Mouse (Mus musculus) liver, embryonic 16.5 days (tissue): ENCODE results near the gene Fmnl1. TPM values are rescaled to one million over a fixed set of nuclear protein-coding genes. Genes with fewer than 3 reads are reported as not detected.
"Not testable (repeated sequence)": the region's sequence is repeated elsewhere in the genome, so short reads cannot be mapped to it uniquely, and the experiment has no call there.

ENCODE experiments used
- ATAC-seq: fragments of 200-750 bp; cut with Nextera tagmentation; 2 replicates; pipeline ENCODE4 v1.8.0; 2017; ENCODE audit warnings: low read depth, mild to moderate bottlenecking, moderate number of reproducible peaks, moderate library complexity
- H3K27ac ChIP-seq: fragments of 300-500 bp; sonication (generic); 2 replicates; pipeline ENCODE4 v1.5.1; 2014; ENCODE audit warnings: mild to moderate bottlenecking, low read length
- H3K27me3 ChIP-seq: fragments of 300-500 bp; sonication (generic); 2 replicates; pipeline ENCODE4 v1.6.1; 2014; ENCODE audit warnings: low read depth, low read length, mixed read lengths; ENCODE audit not compliant: control insufficient read depth, insufficient read depth
- H3K36me3 ChIP-seq: fragments of 300-500 bp; sonication (generic); 2 replicates; pipeline ENCODE4 v1.6.1; 2014; ENCODE audit warnings: mild to moderate bottlenecking; ENCODE audit not compliant: control insufficient read depth, insufficient read depth
- H3K4me1 ChIP-seq: fragments of 300-500 bp; sonication (generic); 2 replicates; pipeline ENCODE4 v1.6.1; 2014; ENCODE audit warnings: low read depth, low read length, mixed read lengths; ENCODE audit not compliant: control insufficient read depth
- H3K4me2 ChIP-seq: fragments of 300-500 bp; sonication (generic); 2 replicates; pipeline ENCODE4 v1.6.1; 2014; ENCODE audit warnings: low read depth, low read length, mixed read lengths
- H3K4me3 ChIP-seq: fragments of 300-500 bp; sonication (generic); 2 replicates; pipeline ENCODE4 v1.5.1; 2014; ENCODE audit warnings: low read depth, mild to moderate bottlenecking, low read length
- H3K9ac ChIP-seq: fragments of 300-500 bp; sonication (generic); 2 replicates; pipeline ENCODE4 v1.6.1; 2014; ENCODE audit warnings: low read depth, low read length
- H3K9me3 ChIP-seq: fragments of 300-500 bp; sonication (generic); replicated peaks from 2 replicates; pipeline ENCODE4 v1.6.1; 2016; ENCODE audit warnings: low read length; ENCODE audit not compliant: control insufficient read depth
- WGBS: fragments of 180-500 bp; shearing (Covaris S2); extraction: QIAGEN DNeasy Blood & Tissue Kit; methylation state at CpG from one replicate; pipeline ENCODE4 v1.1.7; 2014; ENCODE audit not compliant: insufficient replicate concordance; 5-methylcytosine and 5-hydroxymethylcytosine counted together
- polyA plus RNA-seq: library from polyadenylated mRNA; unstranded; fragments of >200 nt; fragmentation: Nextera tagmentation; extraction: Ambion mirVana; gene quantifications from 2 replicates; pipeline ENCODE4 v1.2.1, GENCODE M21; 2015

Fmnl1 gene
- polyA plus RNA-seq, 1 experiment from 2014 or later: 6.3 TPM

GRCm38 (mm10) chr11:103221437-103221836 is 50.5 kb downstream of the Fmnl1 start:
- no peak for ATAC-seq
- Histone ChIP-seq H3K9ac (no peak overlapping the region), H3K4me2 (no peak overlapping the region), H3K4me3 (no peak overlapping the region), H3K27ac (no peak overlapping the region), H3K9me3 (no peaks in the 10 kb centered on the region), H3K27me3 (no peaks in the 10 kb centered on the region), H3K36me3 (no peaks in the 10 kb centered on the region), H3K4me1 (peaks cover 3% of the 10 kb centered on the region; the same call in 1 of the 2 replicates)
- WGBS: 75% methylated on average over 6 of the region's 6 CpGs

- H3K27me3 ChIP-seq, H3K9ac ChIP-seq, ATAC-seq, H3K27ac ChIP-seq, H3K4me1 ChIP-seq, H3K4me3 ChIP-seq, H3K36me3 ChIP-seq, H3K4me2 ChIP-seq, H3K9me3 ChIP-seq: not testable (repeated sequence)
- WGBS: 43% methylated on average over 4 of the region's 4 CpGs
Observed at GRCm38 (mm10) chr11:103222718-103223117, 51.8 kb downstream of the Fmnl1 start.

GRCm38 (mm10) chr11:103223444-103223843 is 52.5 kb downstream of the Fmnl1 start:
- H3K27ac ChIP-seq: no peak overlapping the region
- WGBS: 58% methylated on average over 10 of the region's 10 CpGs
- H3K9ac ChIP-seq: no peak overlapping the region
- no peak overlapping the region for H3K4me3 ChIP-seq
- H3K9me3 ChIP-seq: no peaks in the 10 kb centered on the region
- no peak overlapping the region for H3K4me2 ChIP-seq
- H3K4me1 ChIP-seq: peaks cover under 1% of the 10 kb centered on the region; the same call in 1 of the 2 replicates
- no peak for ATAC-seq
- H3K36me3 ChIP-seq: no peaks in the 10 kb centered on the region
- H3K27me3 ChIP-seq: no peaks in the 10 kb centered on the region

GRCm38 (mm10) chr11:103223951-103224456 is 53.1 kb downstream of the Fmnl1 start:
- Histone ChIP-seq H3K27me3 (no peaks in the 10 kb centered on the region), H3K4me3 (no peak overlapping the region), H3K4me2 (no peak overlapping the region), H3K4me1 (no peaks in the 10 kb centered on the region), H3K36me3 (no peaks in the 10 kb centered on the region), H3K9ac (no peak overlapping the region), H3K27ac (no peak overlapping the region), H3K9me3 (no peaks in the 10 kb centered on the region)
- no peak for ATAC-seq
- 76% methylated on average over 18 of the region's 18 CpGs for WGBS

- no peak for ATAC-seq
- no peak overlapping the region for H3K27ac ChIP-seq
- H3K36me3 ChIP-seq: no peaks in the 10 kb centered on the region; the same call in 1 of the 2 replicates
- H3K27me3 ChIP-seq: no peaks in the 10 kb centered on the region
- no peaks in the 10 kb centered on the region for H3K9me3 ChIP-seq
- no peak overlapping the region for H3K4me3 ChIP-seq
- H3K4me1 ChIP-seq: no peaks in the 10 kb centered on the region
- no peak overlapping the region for H3K4me2 ChIP-seq
- WGBS: 77% methylated on average over 2 of the region's 2 CpGs
- H3K9ac ChIP-seq: no peak overlapping the region
Observed at GRCm38 (mm10) chr11:103229608-103230007, 58.7 kb downstream of the Fmnl1 start.

GRCm38 (mm10) chr11:103230626-103231025 is 59.7 kb downstream of the Fmnl1 start:
- Histone ChIP-seq H3K4me3 (no peak overlapping the region), H3K27ac (no peak overlapping the region), H3K36me3 (no peaks in the 10 kb centered on the region; the same call in 1 of the 2 replicates), H3K9me3 (no peaks in the 10 kb centered on the region), H3K4me2 (no peak overlapping the region), H3K9ac (no peak overlapping the region), H3K4me1 (no peaks in the 10 kb centered on the region), H3K27me3 (no peaks in the 10 kb centered on the region)
- 85% methylated on average over 19 of the region's 19 CpGs for WGBS
- ATAC-seq: no peak

GRCm38 (mm10) chr11:103231367-103231766 is 60.5 kb downstream of the Fmnl1 start:
- Histone ChIP-seq H3K4me2 (no peak overlapping the region), H3K27ac (no peak overlapping the region), H3K4me3 (no peak overlapping the region), H3K36me3 (no peaks in the 10 kb centered on the region; the same call in 1 of the 2 replicates), H3K9me3 (no peaks in the 10 kb centered on the region), H3K9ac (no peak overlapping the region), H3K27me3 (no peaks in the 10 kb centered on the region), H3K4me1 (no peaks in the 10 kb centered on the region)
- WGBS: 80% methylated on average over 7 of the region's 7 CpGs
- no peak for ATAC-seq

GRCm38 (mm10) chr11:103232966-103233365 is 62.1 kb downstream of the Fmnl1 start:
- Histone ChIP-seq H3K27ac (no peak overlapping the region), H3K36me3 (no peaks in the 10 kb centered on the region; the same call in 1 of the 2 replicates), H3K4me1 (no peaks in the 10 kb centered on the region), H3K4me2 (no peak overlapping the region), H3K27me3 (no peaks in the 10 kb centered on the region), H3K9me3 (no peaks in the 10 kb centered on the region), H3K9ac (no peak overlapping the region), H3K4me3 (no peak overlapping the region)
- WGBS: 30% methylated on average over 7 of the region's 7 CpGs
- no peak for ATAC-seq

- H3K27ac ChIP-seq: no peak overlapping the region
- no peaks in the 10 kb centered on the region; the same call in 1 of the 2 replicates for H3K36me3 ChIP-seq
- no peak overlapping the region for H3K9ac ChIP-seq
- no peak overlapping the region for H3K4me2 ChIP-seq
- no peak for ATAC-seq
- 63% methylated on average over 1 of the region's 1 CpGs for WGBS
- H3K4me1 ChIP-seq: no peaks in the 10 kb centered on the region
- H3K4me3 ChIP-seq: no peak overlapping the region
- H3K27me3 ChIP-seq: no peaks in the 10 kb centered on the region
- H3K9me3 ChIP-seq: no peaks in the 10 kb centered on the region
Observed at GRCm38 (mm10) chr11:103234447-103234846, 63.5 kb downstream of the Fmnl1 start.
